Mouse (Mus musculus) midbrain, embryonic 10.5 days (tissue): Measurements from ENCODE around the gene C530008M17Rik. TPM values are rescaled to one million over a fixed set of nuclear protein-coding genes. Genes with fewer than 3 reads are reported as not detected.
"Not testable (repeated sequence)": the region's sequence is repeated elsewhere in the genome, so short reads cannot be mapped to it uniquely, and the experiment has no call there.

Experiments used
- DNase-seq: peaks from one replicate; pipeline ENCODE4 v3.0.0-alpha.2; 2017; ENCODE audit warnings: low spot score
- H3K27ac ChIP-seq: fragments of 300-500 bp; sonication (generic); replicated peaks from 2 replicates; pipeline ENCODE4 v1.5.1; 2016; ENCODE audit warnings: mild to moderate bottlenecking
- H3K27me3 ChIP-seq: fragments of 300-500 bp; sonication (generic); 2 replicates; pipeline ENCODE4 v1.6.1; 2016; ENCODE audit warnings: low read depth, mild to moderate bottlenecking; ENCODE audit not compliant: poor library complexity, severe bottlenecking
- H3K36me3 ChIP-seq: fragments of 300-500 bp; sonication (generic); 2 replicates; pipeline ENCODE4 v1.6.1; 2016; ENCODE audit warnings: mild to moderate bottlenecking, moderate library complexity
- H3K4me1 ChIP-seq: fragments of 300-500 bp; sonication (generic); 2 replicates; pipeline ENCODE4 v1.6.1; 2016
- H3K4me3 ChIP-seq: fragments of 300-500 bp; sonication (generic); 2 replicates; pipeline ENCODE4 v1.5.1; 2016; ENCODE audit warnings: mild to moderate bottlenecking, moderate library complexity
- H3K9me3 ChIP-seq: fragments of 300-500 bp; sonication (generic); replicated peaks from 2 replicates; pipeline ENCODE4 v1.6.1; 2016; ENCODE audit warnings: mild to moderate bottlenecking
- WGBS: fragments of 180-500 bp; shearing (Covaris S2); methylation state at CpG from one replicate; pipeline ENCODE4 v1.1.7; 2016; 5-methylcytosine and 5-hydroxymethylcytosine counted together
- polyA plus RNA-seq: library from polyadenylated mRNA; unstranded; fragments of >200 nt; fragmentation: Nextera tagmentation; extraction: Ambion mirVana; gene quantifications from 2 replicates; pipeline ENCODE4 v1.2.1, GENCODE M21; 2016

The C530008M17Rik gene
- polyA plus RNA-seq, 1 experiment from 2014 or later = 31.5 TPM

- not testable (repeated sequence) for H3K27me3 ChIP-seq, H3K4me1 ChIP-seq, H3K9me3 ChIP-seq, H3K27ac ChIP-seq, DNase-seq, H3K4me3 ChIP-seq
- H3K36me3 ChIP-seq = peaks cover 46% of the 10 kb centered on the region
- 92% methylated on average over 5 of the region's 5 CpGs for WGBS
Observed at GRCm38 (mm10) chr5:76912522-76912921, 256.2 kb downstream of the C530008M17Rik start.

- no peak overlapping the region for H3K27ac ChIP-seq
- 88% methylated on average over 4 of the region's 4 CpGs for WGBS
- no peak overlapping the region for H3K4me3 ChIP-seq
- peaks cover 21% of the 10 kb centered on the region for H3K9me3 ChIP-seq
- no peaks in the 10 kb centered on the region for H3K4me1 ChIP-seq
- no peaks in the 10 kb centered on the region for H3K27me3 ChIP-seq
- H3K36me3 ChIP-seq = peaks cover 99% of the 10 kb centered on the region
- no peak for DNase-seq
Observed at GRCm38 (mm10) chr5:76922833-76923232, 266.5 kb downstream of the C530008M17Rik start.

Other genes starting within 250 kb of the C530008M17Rik start
- 0.57 and 0.90 TPM in 2 replicates for gene Gm7271, start 172.5 kb upstream of the C530008M17Rik start, polyA plus RNA-seq
- gene Exoc1, start 127.2 kb upstream of the C530008M17Rik start, polyA plus RNA-seq = 43.7 and 53.1 TPM in 2 replicates
- 9.6 and 9.9 TPM in 2 replicates for gene Cep135, start 67.8 kb upstream of the C530008M17Rik start, polyA plus RNA-seq
- gene Aasdh, start 249.0 kb downstream of the C530008M17Rik start, polyA plus RNA-seq = 22.3 and 24.3 TPM in 2 replicates